Mouse (Mus musculus): Measurements from ENCODE around the gene Cbx4. TPM values are rescaled to one million over a fixed set of nuclear protein-coding genes. Genes with fewer than 3 reads are reported as not detected.

The Cbx4 gene
- 6.5 and 9.2 TPM in 2 replicates for polyA plus RNA-seq (2014; fragmentation: Nextera tagmentation; extraction: Ambion mirVana)

GRCm38 (mm10) chr11:119086144-119086971 lies at the start of gene Cbx4:
Gene Cbx4 (minus strand): TSS chr11:119086221.
- H3K9me3 ChIP-seq (ENCODE audit: control insufficient read depth, low read length): no peaks in the 10 kb centered on the region
- WGBS: under 1% methylated on average over 62 of the region's 67 CpGs
- H3K9ac ChIP-seq (ENCODE audit: low read length): peak within 1 kb of the TSS; percentile 97
- H3K4me3 ChIP-seq (ENCODE audit: control insufficient read depth in 1 of 2, insufficient read depth in 1 of 2, low read depth in 1 of 2, low read length in 2 of 2): peak within 1 kb of the TSS; percentile 91 to 94
- ATAC-seq (ENCODE audit: insufficient number of reproducible peaks, insufficient read depth, low FRiP score, low read depth): peak; percentile 86
- peak within 1 kb of the TSS; percentile 95 for H3K4me2 ChIP-seq (ENCODE audit: low read length)
- H3K36me3 ChIP-seq (ENCODE audit: control insufficient read depth, insufficient read depth, low read length): peaks cover 18% of the 10 kb centered on the region
- peaks cover 29 to 67% of the 10 kb centered on the region in 2 experiments for H3K4me1 ChIP-seq (ENCODE audit: control insufficient read depth in 2 of 2, insufficient read depth in 2 of 2, low read length in 2 of 2)
- H3K27me3 ChIP-seq (ENCODE audit: control insufficient read depth, insufficient read depth, low read length): peaks cover 30% of the 10 kb centered on the region
- peak within 1 kb of the TSS; percentile 94 to 99 for H3K27ac ChIP-seq (replicated peaks in 1 of 2; ENCODE audit: control insufficient read depth in 1 of 2, insufficient read depth in 1 of 2, low read depth in 2 of 2, low read length in 2 of 2)

GRCm38 (mm10) chr11:119134586-119134985 lies 48.6 kb upstream of the Cbx4 start:
- 8% methylated on average over 17 of the region's 17 CpGs for WGBS
- Histone ChIP-seq H3K36me3 (ENCODE audit: control insufficient read depth, insufficient read depth, low read length) (no peaks in the 10 kb centered on the region), H3K9me3 (ENCODE audit: control insufficient read depth, low read length) (no peaks in the 10 kb centered on the region), H3K4me1 (ENCODE audit: control insufficient read depth in 2 of 2, insufficient read depth in 2 of 2, low read length in 2 of 2) (peaks cover 20 to 26% of the 10 kb centered on the region in 2 experiments), H3K4me3 (ENCODE audit: control insufficient read depth in 1 of 2, insufficient read depth in 1 of 2, low read depth in 1 of 2, low read length in 2 of 2) (no peak overlapping the region), H3K27me3 (ENCODE audit: control insufficient read depth, insufficient read depth, low read length) (no peaks in the 10 kb centered on the region), H3K27ac (replicated peaks in 1 of 2; ENCODE audit: control insufficient read depth in 1 of 2, insufficient read depth in 1 of 2, low read depth in 2 of 2, low read length in 2 of 2) (peak overlapping the region; percentile 70 to 76), H3K4me2 (ENCODE audit: low read length) (peak overlapping the region; percentile 35), H3K9ac (ENCODE audit: low read length) (peak overlapping the region; percentile 25; the same call in 1 of the 2 replicates)
- peak; percentile 45; the same call in 1 of the 2 replicates for ATAC-seq (ENCODE audit: insufficient number of reproducible peaks, insufficient read depth, low FRiP score, low read depth)

- Histone ChIP-seq H3K4me1 (ENCODE audit: control insufficient read depth in 2 of 2, insufficient read depth in 2 of 2, low read length in 2 of 2) (peaks cover 29 to 32% of the 10 kb centered on the region in 2 experiments), H3K4me2 (ENCODE audit: low read length) (no peak overlapping the region), H3K9me3 (ENCODE audit: control insufficient read depth, low read length) (no peaks in the 10 kb centered on the region), H3K4me3 (ENCODE audit: control insufficient read depth in 1 of 2, insufficient read depth in 1 of 2, low read depth in 1 of 2, low read length in 2 of 2) (no peak overlapping the region), H3K27me3 (ENCODE audit: control insufficient read depth, insufficient read depth, low read length) (no peaks in the 10 kb centered on the region), H3K36me3 (ENCODE audit: control insufficient read depth, insufficient read depth, low read length) (no peaks in the 10 kb centered on the region), H3K9ac (ENCODE audit: low read length) (peak overlapping the region; percentile 28; the same call in 1 of the 2 replicates), H3K27ac (replicated peaks in 1 of 2; ENCODE audit: control insufficient read depth in 1 of 2, insufficient read depth in 1 of 2, low read depth in 2 of 2, low read length in 2 of 2) (peak overlapping the region; percentile 70 to 76)
- ATAC-seq (ENCODE audit: insufficient number of reproducible peaks, insufficient read depth, low FRiP score, low read depth): peak; percentile 28; the same call in 1 of the 2 replicates
- WGBS: 56% methylated on average over 5 of the region's 5 CpGs
Observed at GRCm38 (mm10) chr11:119133437-119134221, 47.6 kb upstream of the Cbx4 start.

GRCm38 (mm10) chr11:119132198-119133035 lies 46.4 kb upstream of the Cbx4 start:
- Histone ChIP-seq H3K27ac (replicated peaks in 1 of 2; ENCODE audit: control insufficient read depth in 1 of 2, insufficient read depth in 1 of 2, low read depth in 2 of 2, low read length in 2 of 2) (no peak overlapping the region), H3K4me1 (ENCODE audit: control insufficient read depth in 2 of 2, insufficient read depth in 2 of 2, low read length in 2 of 2) (peaks cover 41 to 42% of the 10 kb centered on the region in 2 experiments), H3K4me2 (ENCODE audit: low read length) (no peak overlapping the region), H3K9me3 (ENCODE audit: control insufficient read depth, low read length) (no peaks in the 10 kb centered on the region), H3K9ac (ENCODE audit: low read length) (no peak overlapping the region), H3K4me3 (ENCODE audit: control insufficient read depth in 1 of 2, insufficient read depth in 1 of 2, low read depth in 1 of 2, low read length in 2 of 2) (no peak overlapping the region), H3K27me3 (ENCODE audit: control insufficient read depth, insufficient read depth, low read length) (no peaks in the 10 kb centered on the region), H3K36me3 (ENCODE audit: control insufficient read depth, insufficient read depth, low read length) (no peaks in the 10 kb centered on the region)
- 81% methylated on average over 14 of the region's 14 CpGs for WGBS
- no peak for ATAC-seq (ENCODE audit: insufficient number of reproducible peaks, insufficient read depth, low FRiP score, low read depth)

- ATAC-seq (ENCODE audit: insufficient number of reproducible peaks, insufficient read depth, low FRiP score, low read depth): no peak
- peaks cover 58 to 62% of the 10 kb centered on the region in 2 experiments for H3K4me1 ChIP-seq (ENCODE audit: control insufficient read depth in 2 of 2, insufficient read depth in 2 of 2, low read length in 2 of 2)
- 22% methylated on average over 23 of the region's 24 CpGs for WGBS
- no peaks in the 10 kb centered on the region for H3K36me3 ChIP-seq (ENCODE audit: control insufficient read depth, insufficient read depth, low read length)
- no peaks in the 10 kb centered on the region for H3K9me3 ChIP-seq (ENCODE audit: control insufficient read depth, low read length)
- H3K4me2 ChIP-seq (ENCODE audit: low read length): peak overlapping the region; percentile 35
- no peaks in the 10 kb centered on the region for H3K27me3 ChIP-seq (ENCODE audit: control insufficient read depth, insufficient read depth, low read length)
- no peak overlapping the region for H3K27ac ChIP-seq (replicated peaks in 1 of 2; ENCODE audit: control insufficient read depth in 1 of 2, insufficient read depth in 1 of 2, low read depth in 2 of 2, low read length in 2 of 2)
- peak overlapping the region; percentile 25; the same call in 1 of the 2 replicates for H3K9ac ChIP-seq (ENCODE audit: low read length)
- no peak overlapping the region for H3K4me3 ChIP-seq (ENCODE audit: control insufficient read depth in 1 of 2, insufficient read depth in 1 of 2, low read depth in 1 of 2, low read length in 2 of 2)
Observed at GRCm38 (mm10) chr11:119130081-119130765, 44.2 kb upstream of the Cbx4 start.

- no peaks in the 10 kb centered on the region for H3K9me3 ChIP-seq (ENCODE audit: control insufficient read depth, low read length)
- no peaks in the 10 kb centered on the region for H3K27me3 ChIP-seq (ENCODE audit: control insufficient read depth, insufficient read depth, low read length)
- peaks cover 51 to 56% of the 10 kb centered on the region in 2 experiments for H3K4me1 ChIP-seq (ENCODE audit: control insufficient read depth in 2 of 2, insufficient read depth in 2 of 2, low read length in 2 of 2)
- WGBS: 56% methylated on average over 18 of the region's 18 CpGs
- H3K4me3 ChIP-seq (ENCODE audit: control insufficient read depth in 1 of 2, insufficient read depth in 1 of 2, low read depth in 1 of 2, low read length in 2 of 2): no peak overlapping the region
- no peak for ATAC-seq (ENCODE audit: insufficient number of reproducible peaks, insufficient read depth, low FRiP score, low read depth)
- peak overlapping the region; percentile 35 for H3K4me2 ChIP-seq (ENCODE audit: low read length)
- H3K27ac ChIP-seq (replicated peaks in 1 of 2; ENCODE audit: control insufficient read depth in 1 of 2, insufficient read depth in 1 of 2, low read depth in 2 of 2, low read length in 2 of 2): no peak overlapping the region
- H3K9ac ChIP-seq (ENCODE audit: low read length): peak overlapping the region; percentile 25; the same call in 1 of the 2 replicates
- no peaks in the 10 kb centered on the region for H3K36me3 ChIP-seq (ENCODE audit: control insufficient read depth, insufficient read depth, low read length)
Observed at GRCm38 (mm10) chr11:119129281-119130058, 43.4 kb upstream of the Cbx4 start.
